Mouse (Mus musculus) MEL (cell line): ENCODE results near the gene Ttyh2.

ENCODE experiments used
- CHD2 ChIP-seq: IDR thresholded peaks from 2 replicates; pipeline ENCODE4 v1.6.1; 2011; ENCODE audit warnings: low read length, improper control_type of control experiment
- CTCF ChIP-seq, 3 experiments: IDR thresholded peaks in 2 of 3; conservative IDR thresholded peaks in 1 of 3; 2 replicates each; pipeline ENCODE4 v1.5.1; 2011 to 2012; ENCODE audit warnings: low read length in 3 of 3, low read depth in 2 of 3, mild to moderate bottlenecking in 2 of 3, improper control_type of control experiment in 1 of 3, inconsistent platforms in 1 of 3, mixed read lengths in 1 of 3, moderate library complexity in 1 of 3; ENCODE audit not compliant: control insufficient read depth in 1 of 3, insufficient read depth in 1 of 3, poor library complexity in 1 of 3, severe bottlenecking in 1 of 3
- EP300 ChIP-seq, 2 experiments: IDR thresholded peaks; 2 replicates each; pipeline ENCODE4 v1.6.1; 2011; ENCODE audit warnings: improper control_type of control experiment in 2 of 2, low read length in 2 of 2, low read depth in 1 of 2, mild to moderate bottlenecking in 1 of 2
- JUND ChIP-seq: IDR thresholded peaks from 2 replicates; pipeline ENCODE4 v1.6.1; 2011; ENCODE audit warnings: low read depth, mild to moderate bottlenecking, improper control_type of control experiment, low read length
- MAFK ChIP-seq: IDR thresholded peaks from 2 replicates; pipeline ENCODE4 v1.6.1; 2011; ENCODE audit warnings: low read depth, mild to moderate bottlenecking, low read length, improper control_type of control experiment, borderline replicate concordance
- POLR2AphosphoS5 ChIP-seq: IDR thresholded peaks from 2 replicates; pipeline ENCODE4 v1.6.1; 2012; ENCODE audit warnings: low read depth, borderline replicate concordance, mild to moderate bottlenecking, inconsistent platforms, low read length, moderate library complexity, mixed read lengths
- RAD21 ChIP-seq: IDR thresholded peaks from 2 replicates; pipeline ENCODE4 v1.6.1; 2011; ENCODE audit warnings: mild to moderate bottlenecking, low read depth, low read length, improper control_type of control experiment
- USF1 ChIP-seq: IDR thresholded peaks from 2 replicates; pipeline ENCODE4 v1.6.1; 2014; ENCODE audit warnings: low read depth, mild to moderate bottlenecking, inconsistent platforms, low read length, improper control_type of control experiment, moderate library complexity
- ZC3H11A ChIP-seq: IDR thresholded peaks from 2 replicates; pipeline ENCODE4 v1.6.1; 2012; ENCODE audit warnings: low read depth, mild to moderate bottlenecking, inconsistent platforms, low read length, improper control_type of control experiment

DNA sequence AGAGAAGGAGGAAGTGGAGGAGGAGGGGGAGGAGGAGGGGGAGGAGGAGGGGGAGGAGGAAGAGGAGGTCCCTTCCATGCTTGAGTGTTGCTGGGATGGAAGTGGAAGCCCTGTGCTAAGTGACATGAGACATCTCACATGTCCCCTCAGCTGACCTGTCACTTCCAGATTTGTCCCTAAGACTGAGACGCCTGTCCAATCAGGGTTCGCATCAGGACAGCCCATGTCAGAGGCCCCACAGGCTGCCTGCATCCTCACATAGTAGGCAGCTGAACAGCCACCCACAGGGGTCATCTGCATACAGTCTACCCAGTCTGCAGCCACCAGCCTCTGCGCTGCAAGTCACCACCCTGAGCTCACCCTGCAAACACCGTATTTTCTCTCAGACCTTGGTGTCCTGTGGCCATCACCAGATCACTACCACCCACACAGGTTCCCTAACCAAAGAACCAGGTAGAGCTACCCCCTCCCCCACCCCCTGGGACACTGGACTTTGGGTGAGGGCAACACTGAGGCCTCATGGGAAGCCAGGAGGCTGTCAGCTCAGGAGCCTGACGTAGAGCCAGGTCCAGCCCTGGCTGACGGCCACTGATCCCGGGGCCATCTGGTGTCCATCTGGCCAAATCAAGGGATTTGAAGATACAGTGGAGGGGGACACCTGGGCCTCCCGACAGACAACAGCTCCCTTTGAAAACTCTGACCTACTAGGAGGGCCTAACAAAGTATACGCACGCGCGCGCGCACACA is 9.6 kb downstream of the Ttyh2 start:
- TF ChIP-seq JUND (no peak), EP300 (IDR thresholded peaks at IDR 0.05; ENCODE audit: low read depth in 1 of 2, low read length in 2 of 2) (no peak), MAFK (no peak), CHD2 (no peak), ZC3H11A (no peak), CTCF (IDR thresholded peaks at IDR 0.05 in 2 of 3, conservative IDR thresholded peaks at IDR 0.05 in 1 of 3; ENCODE audit: control insufficient read depth in 1 of 3, insufficient read depth in 1 of 3, low read depth in 2 of 3, low read length in 3 of 3, poor library complexity in 1 of 3, severe bottlenecking in 1 of 3) (no peak), POLR2AphosphoS5 (no peak), USF1 (no peak), RAD21 (no peak)
